Mouse (Mus musculus): ENCODE results near the gene Grhpr. TPM values are rescaled to one million over a fixed set of nuclear protein-coding genes. Genes with fewer than 3 reads are reported as not detected.

The Grhpr gene
- polyA plus RNA-seq, 1 experiment from 2014 or later, result 20.7 TPM

DNA sequence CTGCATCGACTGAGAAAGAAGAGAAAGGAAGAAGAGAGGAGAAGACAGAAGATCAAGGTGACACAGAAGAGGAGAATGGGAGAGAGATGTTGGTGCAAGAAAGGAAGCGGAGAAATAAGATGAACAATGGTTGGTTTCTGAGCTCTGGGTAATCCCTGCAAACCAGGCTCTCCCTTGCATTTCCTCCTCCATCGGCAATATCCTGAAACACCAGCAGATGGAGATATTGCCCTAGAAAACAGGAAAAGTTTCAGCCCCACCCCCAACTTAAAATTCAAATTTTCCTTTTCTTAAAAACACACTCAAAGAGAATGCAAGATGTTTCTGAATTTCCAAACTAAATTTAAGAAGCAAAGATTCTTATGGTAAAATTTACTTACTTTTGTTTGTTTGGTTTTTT, 34.4 kb downstream of the Grhpr start:
- H3K27me3 ChIP-seq (ENCODE audit: control insufficient read depth, insufficient read depth, low read length), result no peaks in the 10 kb centered on the region
- H3K36me3 ChIP-seq (ENCODE audit: control insufficient read depth, insufficient read depth, low read length), result no peaks in the 10 kb centered on the region
- H3K4me2 ChIP-seq (ENCODE audit: low read length), result no peak overlapping the region
- H3K9ac ChIP-seq (replicated peaks; ENCODE audit: low read length), result no peak overlapping the region
- peak; percentile 84 for DNase-seq
- no peaks in the 10 kb centered on the region for H3K9me3 ChIP-seq (ENCODE audit: control insufficient read depth, low read length)
- H3K4me1 ChIP-seq (ENCODE audit: control insufficient read depth, insufficient read depth, low read length), result peaks cover 23% of the 10 kb centered on the region
- no peak overlapping the region for H3K27ac ChIP-seq (replicated peaks; ENCODE audit: low read depth, low read length)
- H3K4me3 ChIP-seq (replicated peaks; ENCODE audit: low read depth, low read length), result no peak overlapping the region
- ATAC-seq (ENCODE audit: low FRiP score, low TSS enrichment), result no peak
- WGBS, result 3% methylated on average over 3 of the region's 3 CpGs

DNA sequence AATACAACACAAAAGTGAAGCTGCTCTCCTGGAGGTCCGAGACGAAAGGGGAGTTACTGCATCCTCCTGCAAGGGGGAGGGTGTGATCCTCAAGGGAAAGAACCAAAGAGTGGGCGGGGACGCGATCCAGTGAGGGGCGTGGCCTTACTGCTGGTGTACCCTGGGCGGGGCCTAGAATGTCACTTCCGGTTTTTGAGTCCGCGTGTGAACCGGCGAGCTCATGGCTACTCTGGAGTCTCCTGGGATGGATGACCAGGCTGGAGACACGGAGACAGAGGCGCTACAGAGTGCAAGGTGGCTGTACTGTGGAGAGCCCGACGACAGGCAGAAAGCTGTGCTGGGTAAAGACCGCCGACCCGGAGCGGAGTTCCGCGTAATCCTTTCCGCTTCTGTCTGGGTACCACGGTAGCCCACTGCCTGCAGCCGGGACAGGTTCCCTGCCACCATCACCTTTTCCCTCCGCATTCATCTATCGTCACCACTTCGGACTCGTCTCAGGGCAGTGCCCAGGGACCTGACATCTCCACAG, 37.3 kb downstream of the Grhpr start, which contains the start of gene Polr1e:
Gene Polr1e, plus strand, starts transcription at position 132 of the 529 bp plus-strand sequence.
- peak within 1 kb of the TSS; percentile 60 for H3K9ac ChIP-seq (replicated peaks; ENCODE audit: low read length)
- DNase-seq (peak; percentile 94), ATAC-seq (ENCODE audit: low FRiP score, low TSS enrichment) (peak; percentile 89)
- H3K4me3 ChIP-seq (replicated peaks; ENCODE audit: low read depth, low read length), result peak within 1 kb of the TSS; percentile 61
- H3K4me2 ChIP-seq (ENCODE audit: low read length), result peak within 1 kb of the TSS; percentile 91
- 0% methylated on average over 29 of the region's 29 CpGs for WGBS
- 0 out of 2 replicates have a peak within 1 kb of the TSS, but pooled peaks have one; percentile 14 for H3K27ac ChIP-seq (replicated peaks; ENCODE audit: low read depth, low read length)
- H3K4me1 ChIP-seq (ENCODE audit: control insufficient read depth, insufficient read depth, low read length), result peaks cover 16% of the 10 kb centered on the region
- no peaks in the 10 kb centered on the region for H3K27me3 ChIP-seq (ENCODE audit: control insufficient read depth, insufficient read depth, low read length)
- H3K9me3 ChIP-seq (ENCODE audit: control insufficient read depth, low read length), result no peaks in the 10 kb centered on the region
- H3K36me3 ChIP-seq (ENCODE audit: control insufficient read depth, insufficient read depth, low read length), result peaks cover 14% of the 10 kb centered on the region

DNA sequence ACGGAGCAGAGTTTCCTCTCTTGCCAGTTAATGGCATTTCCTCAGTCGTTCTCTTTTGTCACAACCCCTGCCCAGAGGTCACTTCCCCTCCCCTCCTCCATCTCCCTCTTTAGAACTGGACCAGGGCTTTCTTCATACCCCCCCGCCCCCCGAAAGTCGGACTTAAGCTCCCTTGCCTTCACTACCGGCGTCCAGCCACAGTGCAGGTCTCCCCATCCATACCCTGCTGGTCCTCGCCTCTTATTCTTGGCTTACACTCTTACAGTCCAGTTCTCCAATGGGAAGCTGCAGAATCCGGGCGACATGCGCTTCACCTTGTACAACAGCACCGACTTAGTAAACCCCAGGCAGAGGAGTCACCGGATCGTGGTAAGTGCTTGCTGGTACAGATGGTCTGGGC, 37.8 kb downstream of the Grhpr start:
- no peaks in the 10 kb centered on the region for H3K9me3 ChIP-seq (ENCODE audit: control insufficient read depth, low read length)
- 2% methylated on average over 14 of the region's 14 CpGs for WGBS
- H3K4me3 ChIP-seq (replicated peaks; ENCODE audit: low read depth, low read length), result peak overlapping the region; percentile 61
- H3K4me2 ChIP-seq (ENCODE audit: low read length), result peak overlapping the region; percentile 91
- H3K9ac ChIP-seq (replicated peaks; ENCODE audit: low read length), result peak overlapping the region; percentile 60
- no peaks in the 10 kb centered on the region for H3K27me3 ChIP-seq (ENCODE audit: control insufficient read depth, insufficient read depth, low read length)
- peak; percentile 9 for DNase-seq
- 0 out of 2 replicates have a peak overlapping the region, but pooled peaks have one; percentile 14 for H3K27ac ChIP-seq (replicated peaks; ENCODE audit: low read depth, low read length)
- peak; percentile 29; the same call in 1 of the 2 replicates for ATAC-seq (ENCODE audit: low FRiP score, low TSS enrichment)
- peaks cover 14% of the 10 kb centered on the region for H3K4me1 ChIP-seq (ENCODE audit: control insufficient read depth, insufficient read depth, low read length)
- peaks cover 18% of the 10 kb centered on the region for H3K36me3 ChIP-seq (ENCODE audit: control insufficient read depth, insufficient read depth, low read length)

DNA sequence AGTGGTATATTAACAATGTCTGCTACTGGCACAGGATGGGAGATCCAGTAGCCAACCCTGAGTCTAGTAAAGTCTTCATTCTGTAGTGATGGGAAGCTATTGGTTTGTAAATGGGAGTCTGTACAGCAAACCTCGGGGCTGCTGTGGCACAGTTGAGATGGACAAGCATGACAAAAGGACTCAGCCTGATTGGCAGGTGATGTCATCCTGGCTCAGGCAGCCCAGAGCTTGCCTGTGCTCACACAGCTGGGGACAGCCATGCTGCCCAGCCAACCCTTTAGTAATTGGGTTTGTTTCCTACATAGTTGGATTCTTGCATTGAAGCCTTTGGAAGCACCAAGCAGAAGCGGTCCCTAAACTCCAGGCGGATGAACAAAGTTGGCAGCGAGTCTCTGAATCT, 45.3 kb downstream of the Grhpr start:
- no peaks in the 10 kb centered on the region for H3K27me3 ChIP-seq (ENCODE audit: control insufficient read depth, insufficient read depth, low read length)
- no peak overlapping the region for H3K4me2 ChIP-seq (ENCODE audit: low read length)
- H3K4me3 ChIP-seq (replicated peaks; ENCODE audit: low read depth, low read length), result no peak overlapping the region
- no peaks in the 10 kb centered on the region for H3K4me1 ChIP-seq (ENCODE audit: control insufficient read depth, insufficient read depth, low read length)
- H3K36me3 ChIP-seq (ENCODE audit: control insufficient read depth, insufficient read depth, low read length), result peaks cover 67% of the 10 kb centered on the region
- no peak overlapping the region for H3K27ac ChIP-seq (replicated peaks; ENCODE audit: low read depth, low read length)
- no peaks in the 10 kb centered on the region for H3K9me3 ChIP-seq (ENCODE audit: control insufficient read depth, low read length)
- no peak overlapping the region for H3K9ac ChIP-seq (replicated peaks; ENCODE audit: low read length)
- WGBS, result 80% methylated on average over 4 of the region's 4 CpGs
- ATAC-seq (ENCODE audit: low FRiP score, low TSS enrichment) (no peak), DNase-seq (no peak)

DNA sequence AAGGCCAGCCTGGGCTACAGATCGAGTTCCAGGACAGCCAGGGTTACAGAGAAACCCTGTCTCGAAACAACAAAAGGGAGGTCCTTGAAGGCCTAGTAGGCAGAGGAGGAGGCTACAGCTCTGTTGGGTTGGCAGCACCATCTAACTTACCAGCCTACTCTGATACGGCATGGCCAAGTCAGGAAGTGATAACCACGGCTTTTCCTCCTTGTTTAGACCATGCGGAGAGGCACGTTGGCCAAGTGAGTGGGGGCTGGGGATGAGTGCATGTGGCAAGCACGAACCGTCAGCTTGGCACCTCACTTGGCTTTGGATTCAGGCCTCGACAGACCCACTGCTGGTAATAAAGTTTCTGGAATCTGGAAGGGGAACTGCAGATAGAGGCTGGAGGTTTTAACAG, 51.4 kb downstream of the Grhpr start:
- Histone ChIP-seq H3K4me1 (ENCODE audit: control insufficient read depth, insufficient read depth, low read length) (no peaks in the 10 kb centered on the region), H3K4me3 (replicated peaks; ENCODE audit: low read depth, low read length) (no peak overlapping the region), H3K27me3 (ENCODE audit: control insufficient read depth, insufficient read depth, low read length) (no peaks in the 10 kb centered on the region), H3K27ac (replicated peaks; ENCODE audit: low read depth, low read length) (no peak overlapping the region), H3K9ac (replicated peaks; ENCODE audit: low read length) (no peak overlapping the region), H3K9me3 (ENCODE audit: control insufficient read depth, low read length) (no peaks in the 10 kb centered on the region), H3K36me3 (ENCODE audit: control insufficient read depth, insufficient read depth, low read length) (peaks cover 90% of the 10 kb centered on the region), H3K4me2 (ENCODE audit: low read length) (no peak overlapping the region)
- DNase-seq (no peak), ATAC-seq (ENCODE audit: low FRiP score, low TSS enrichment) (no peak)
- 91% methylated on average over 9 of the region's 9 CpGs for WGBS

DNA sequence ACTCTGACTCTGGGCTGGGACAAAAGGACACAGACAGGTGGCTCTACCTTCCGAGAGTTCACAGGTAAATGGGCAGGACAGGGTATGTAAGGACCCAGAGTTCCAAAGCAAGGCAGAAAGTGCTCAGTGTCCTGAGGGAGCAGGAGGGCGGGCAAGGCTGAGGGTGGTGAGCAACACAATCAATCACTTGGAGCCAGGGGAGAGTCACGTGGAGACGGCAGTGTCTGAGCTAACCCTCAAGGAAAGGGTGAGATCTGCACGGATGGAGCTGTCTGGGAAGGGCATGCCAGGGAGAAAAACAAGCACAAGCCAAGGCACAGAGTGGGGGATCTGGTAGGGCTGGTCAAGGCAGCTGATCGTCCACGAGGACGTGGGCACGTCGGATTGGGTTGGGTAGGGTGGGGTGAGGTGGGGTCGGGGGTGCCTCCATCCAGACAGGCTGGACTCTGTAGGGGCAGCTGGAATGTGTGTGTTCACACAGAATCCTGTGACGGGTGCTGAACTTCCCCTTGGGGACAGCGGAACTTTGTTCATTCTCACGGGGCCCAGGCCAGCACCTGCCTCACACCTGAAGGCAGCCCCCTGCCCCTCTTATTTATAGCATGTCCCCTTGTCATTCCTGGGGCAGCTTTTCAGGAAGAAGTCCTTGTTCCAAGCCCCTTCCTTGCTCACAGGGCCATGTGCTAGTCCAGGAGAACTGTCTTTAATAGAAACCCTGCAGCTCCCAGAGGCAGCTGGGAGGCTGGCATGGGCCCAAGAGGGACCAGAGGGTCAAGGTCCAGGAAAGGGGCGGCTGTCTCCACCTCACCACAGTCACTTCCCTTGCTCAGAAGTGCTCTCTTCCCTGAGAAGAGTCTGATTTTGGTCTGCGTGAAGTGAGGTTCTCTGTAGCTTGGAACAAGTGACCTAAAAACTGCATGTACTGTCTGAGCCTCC, 53.8 kb downstream of the Grhpr start:
- H3K9me3 ChIP-seq (ENCODE audit: control insufficient read depth, low read length), result no peaks in the 10 kb centered on the region
- no peak overlapping the region for H3K4me3 ChIP-seq (replicated peaks; ENCODE audit: low read depth, low read length)
- H3K36me3 ChIP-seq (ENCODE audit: control insufficient read depth, insufficient read depth, low read length), result peaks cover 79% of the 10 kb centered on the region
- H3K9ac ChIP-seq (replicated peaks; ENCODE audit: low read length), result no peak overlapping the region
- H3K27ac ChIP-seq (replicated peaks; ENCODE audit: low read depth, low read length), result no peak overlapping the region
- DNase-seq (no peak), ATAC-seq (ENCODE audit: low FRiP score, low TSS enrichment) (no peak)
- H3K4me2 ChIP-seq (ENCODE audit: low read length), result no peak overlapping the region
- H3K27me3 ChIP-seq (ENCODE audit: control insufficient read depth, insufficient read depth, low read length), result no peaks in the 10 kb centered on the region
- WGBS, result 86% methylated on average over 16 of the region's 16 CpGs
- H3K4me1 ChIP-seq (ENCODE audit: control insufficient read depth, insufficient read depth, low read length), result no peaks in the 10 kb centered on the region

DNA sequence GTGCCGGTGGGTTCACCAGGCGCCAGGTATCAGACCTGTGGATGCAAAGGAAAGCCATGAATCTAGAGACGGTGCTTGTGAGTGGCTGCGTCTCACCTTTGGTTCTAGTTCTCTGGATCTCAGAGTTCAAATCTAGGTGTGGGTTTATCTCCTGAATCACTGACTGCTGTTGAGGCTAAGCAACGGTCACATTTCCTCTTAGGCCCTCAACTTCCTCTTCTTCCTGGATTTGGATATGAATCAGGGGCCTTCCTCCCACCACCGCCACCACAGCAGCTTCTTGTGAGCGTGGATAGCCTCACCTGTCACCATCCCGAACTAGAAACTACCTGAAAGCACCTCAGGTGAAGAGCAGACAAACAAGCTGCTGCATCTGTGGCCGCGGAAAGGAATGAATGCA, 54.9 kb downstream of the Grhpr start:
- H3K4me2 ChIP-seq (ENCODE audit: low read length), result no peak overlapping the region

DNA sequence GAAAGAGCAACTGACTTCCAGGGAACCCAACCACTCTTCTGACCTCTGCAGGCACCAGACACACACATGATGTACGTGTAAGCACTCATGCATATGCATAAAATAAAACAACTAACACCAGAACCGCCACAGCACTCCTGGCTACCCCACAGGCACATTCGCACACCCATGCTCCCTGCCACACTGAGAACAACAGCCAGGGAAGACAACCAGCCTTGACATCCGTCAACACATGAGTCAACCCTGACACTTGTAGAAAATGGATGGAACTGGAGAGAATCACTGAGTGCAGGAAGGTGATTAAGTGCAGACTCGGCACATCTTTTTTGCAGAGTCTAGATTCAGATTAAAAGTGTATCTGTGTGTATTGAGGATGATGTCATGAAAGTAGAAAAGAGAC, 55.4 kb downstream of the Grhpr start:
- DNase-seq (no peak), ATAC-seq (ENCODE audit: low FRiP score, low TSS enrichment) (no peak)
- no peak overlapping the region for H3K27ac ChIP-seq (replicated peaks; ENCODE audit: low read depth, low read length)
- no peak overlapping the region for H3K4me3 ChIP-seq (replicated peaks; ENCODE audit: low read depth, low read length)
- no peak overlapping the region for H3K9ac ChIP-seq (replicated peaks; ENCODE audit: low read length)
- H3K9me3 ChIP-seq (ENCODE audit: control insufficient read depth, low read length), result no peaks in the 10 kb centered on the region
- 80% methylated on average over 5 of the region's 5 CpGs for WGBS
- H3K4me1 ChIP-seq (ENCODE audit: control insufficient read depth, insufficient read depth, low read length), result no peaks in the 10 kb centered on the region
- H3K27me3 ChIP-seq (ENCODE audit: control insufficient read depth, insufficient read depth, low read length), result no peaks in the 10 kb centered on the region
- H3K4me2 ChIP-seq (ENCODE audit: low read length), result no peak overlapping the region
- peaks cover 76% of the 10 kb centered on the region for H3K36me3 ChIP-seq (ENCODE audit: control insufficient read depth, insufficient read depth, low read length)

More for the DNA sequence above, 54.9 kb downstream of the Grhpr start:
- H3K4me3 ChIP-seq (replicated peaks; ENCODE audit: low read depth, low read length), result no peak overlapping the region
- H3K4me1 ChIP-seq (ENCODE audit: control insufficient read depth, insufficient read depth, low read length), result no peaks in the 10 kb centered on the region
- no peak for DNase-seq
- 92% methylated on average over 10 of the region's 10 CpGs for WGBS
- peaks cover 76% of the 10 kb centered on the region for H3K36me3 ChIP-seq (ENCODE audit: control insufficient read depth, insufficient read depth, low read length)
- H3K27me3 ChIP-seq (ENCODE audit: control insufficient read depth, insufficient read depth, low read length), result no peaks in the 10 kb centered on the region
- ATAC-seq (ENCODE audit: low FRiP score, low TSS enrichment), result no peak
- H3K27ac ChIP-seq (replicated peaks; ENCODE audit: low read depth, low read length), result no peak overlapping the region
- H3K9ac ChIP-seq (replicated peaks; ENCODE audit: low read length), result no peak overlapping the region
- no peaks in the 10 kb centered on the region for H3K9me3 ChIP-seq (ENCODE audit: control insufficient read depth, low read length)
